Mouse (Mus musculus) liver, adult 2 months (tissue): ENCODE measurements around the gene Zfp444. TPM values are rescaled to one million over a fixed set of nuclear protein-coding genes. Genes with fewer than 3 reads are reported as not detected.
"Not testable (repeated sequence)": the region's sequence is repeated elsewhere in the genome, so short reads cannot be mapped to it uniquely, and the experiment has no call there.

Experiments
- DNase-seq: peaks from one replicate; pipeline ENCODE4 v3.0.0-alpha.2; 2011; ENCODE audit warnings: low read depth, low spot score; ENCODE audit errors: extremely low read depth
- H3K27ac ChIP-seq: fragments of 200-500 bp; replicated peaks from 2 replicates; pipeline ENCODE4 v1.5.1; 2012; ENCODE audit warnings: low read depth, mild to moderate bottlenecking, control low read depth, inconsistent platforms, low read length; ENCODE audit not compliant: insufficient read depth
- H3K27me3 ChIP-seq: fragments of 200-500 bp; 2 replicates; pipeline ENCODE4 v1.6.1; 2012; ENCODE audit warnings: mild to moderate bottlenecking, moderate library complexity, low read length, inconsistent platforms; ENCODE audit not compliant: control insufficient read depth, insufficient read depth
- H3K36me3 ChIP-seq: fragments of 200-500 bp; 2 replicates; pipeline ENCODE4 v1.6.1; 2012; ENCODE audit warnings: low read length, inconsistent platforms; ENCODE audit not compliant: control insufficient read depth, insufficient read depth
- H3K4me1 ChIP-seq: fragments of 200-500 bp; 2 replicates; pipeline ENCODE4 v1.6.1; 2011; ENCODE audit warnings: low read length; ENCODE audit not compliant: control insufficient read depth, insufficient read depth
- H3K4me3 ChIP-seq: fragments of 200-500 bp; 2 replicates; pipeline ENCODE4 v1.5.1; 2011; ENCODE audit warnings: low read depth, mild to moderate bottlenecking, control low read depth, low read length, moderate library complexity; ENCODE audit not compliant: insufficient read depth
- H3K79me2 ChIP-seq: fragments of 200-500 bp; 2 replicates; pipeline ENCODE4 v1.6.1; 2012; ENCODE audit warnings: inconsistent platforms, mild to moderate bottlenecking, low read length, moderate library complexity; ENCODE audit not compliant: control insufficient read depth, insufficient read depth
- H3K9ac ChIP-seq: fragments of 200-500 bp; 2 replicates; pipeline ENCODE4 v1.6.1; 2012; ENCODE audit warnings: low read depth, mild to moderate bottlenecking, control low read depth, inconsistent platforms, low read length
- CTCF ChIP-seq: fragments of 200-500 bp; IDR thresholded peaks from 2 replicates; pipeline ENCODE4 v1.5.1; 2011; ENCODE audit warnings: low read depth, low read length, control low read depth
- POLR2A ChIP-seq: fragments of 200-500 bp; IDR thresholded peaks from 2 replicates; pipeline ENCODE4 v1.6.1; 2011; ENCODE audit warnings: low read length, control low read depth; ENCODE audit not compliant: insufficient read depth; ENCODE audit errors: extremely low read depth
- WGBS: fragments of 180-500 bp; shearing (Covaris S2); methylation state at CpG from one replicate; pipeline ENCODE4 v1.1.7; 2018; 5-methylcytosine and 5-hydroxymethylcytosine counted together
- polyA plus RNA-seq: library from polyadenylated mRNA; depleted of rRNA; stranded (reverse); fragments of >200 nt; gene quantifications from 2 replicates; pipeline ENCODE4 v1.2.3, GENCODE M21; 2012
- total RNA-seq: library from RNA; depleted of rRNA; stranded (reverse); fragments of >200 nt; gene quantifications from 2 replicates; pipeline ENCODE4 v1.2.3, GENCODE M21; 2014

Gene Zfp444
- total and polyA plus RNA-seq, 2 experiments: 11.0 to 23.9 TPM

GRCm38 (mm10) chr7:6195777-6196176 is 23.8 kb downstream of the Zfp444 start:
- TF ChIP-seq CTCF: peak; percentile 60; the same call in 1 of the 2 replicates
- no peak for TF ChIP-seq POLR2A
- no peaks in the 10 kb centered on the region for H3K36me3 ChIP-seq
- H3K4me3 ChIP-seq: no peak overlapping the region
- no peak for DNase-seq
- H3K27me3 ChIP-seq: no peaks in the 10 kb centered on the region; the same call in 1 of the 2 replicates
- no peak overlapping the region for H3K27ac ChIP-seq
- WGBS: 50% methylated on average over 2 of the region's 2 CpGs
- no peaks in the 10 kb centered on the region for H3K79me2 ChIP-seq
- H3K4me1 ChIP-seq: no peaks in the 10 kb centered on the region; the same call in 1 of the 2 replicates
- no peak overlapping the region for H3K9ac ChIP-seq

- H3K36me3 ChIP-seq: no peaks in the 10 kb centered on the region
- H3K79me2 ChIP-seq: no peaks in the 10 kb centered on the region
- H3K27me3 ChIP-seq: no peaks in the 10 kb centered on the region; the same call in 1 of the 2 replicates
- 51% methylated on average over 3 of the region's 3 CpGs for WGBS
- no peak for DNase-seq
- no peak within 1 kb of the TSS for H3K27ac ChIP-seq
- TF ChIP-seq POLR2A (no peak), CTCF (no peak)
- no peaks in the 10 kb centered on the region; the same call in 1 of the 2 replicates for H3K4me1 ChIP-seq
- no peak within 1 kb of the TSS for H3K9ac ChIP-seq
- no peak within 1 kb of the TSS for H3K4me3 ChIP-seq
Observed at GRCm38 (mm10) chr7:6196790-6197189, 24.8 kb downstream of the Zfp444 start, which contains the start of gene Galp. Galp (plus strand) TSS chr7:6197090.

- Histone ChIP-seq H3K4me3 (no peak overlapping the region), H3K9ac (no peak overlapping the region), H3K27ac (no peak overlapping the region), H3K36me3 (no peaks in the 10 kb centered on the region), H3K79me2 (no peaks in the 10 kb centered on the region), H3K4me1 (no peaks in the 10 kb centered on the region), H3K27me3 (no peaks in the 10 kb centered on the region)
- DNase-seq: no peak
- TF ChIP-seq POLR2A: no peak
- TF ChIP-seq CTCF: no peak
- 82% methylated on average over 3 of the region's 3 CpGs for WGBS
Observed at GRCm38 (mm10) chr7:6204200-6204599, 32.2 kb downstream of the Zfp444 start.

GRCm38 (mm10) chr7:6213144-6213543 is 41.1 kb downstream of the Zfp444 start:
- no peaks in the 10 kb centered on the region for H3K27me3 ChIP-seq
- H3K9ac ChIP-seq: no peak overlapping the region
- H3K4me3 ChIP-seq: no peak overlapping the region
- TF ChIP-seq POLR2A: no peak
- peak; percentile 97 for TF ChIP-seq CTCF
- H3K27ac ChIP-seq: no peak overlapping the region
- WGBS: 41% methylated on average over 5 of the region's 5 CpGs
- no peaks in the 10 kb centered on the region for H3K79me2 ChIP-seq
- no peaks in the 10 kb centered on the region for H3K36me3 ChIP-seq
- DNase-seq: peak; percentile 41
- no peaks in the 10 kb centered on the region for H3K4me1 ChIP-seq

GRCm38 (mm10) chr7:6214691-6215090 is 42.7 kb downstream of the Zfp444 start:
- not testable (repeated sequence) for H3K4me3 ChIP-seq, H3K4me1 ChIP-seq, H3K36me3 ChIP-seq, H3K79me2 ChIP-seq, H3K27me3 ChIP-seq, H3K9ac ChIP-seq, H3K27ac ChIP-seq, DNase-seq
- 64% methylated on average over 4 of the region's 4 CpGs for WGBS

GRCm38 (mm10) chr7:6220147-6220546 is 48.1 kb downstream of the Zfp444 start:
- 47% methylated on average over 3 of the region's 3 CpGs for WGBS
- H3K4me3 ChIP-seq: no peak overlapping the region
- H3K27ac ChIP-seq: no peak overlapping the region
- TF ChIP-seq POLR2A (no peak), CTCF (no peak)
- H3K9ac ChIP-seq: no peak overlapping the region
- no peaks in the 10 kb centered on the region for H3K27me3 ChIP-seq
- no peaks in the 10 kb centered on the region for H3K79me2 ChIP-seq
- DNase-seq: no peak
- no peaks in the 10 kb centered on the region for H3K4me1 ChIP-seq
- no peaks in the 10 kb centered on the region for H3K36me3 ChIP-seq
